Comparison of ENCODE assay signal across 26 mouse cellular contexts in the genomic region with DNA sequence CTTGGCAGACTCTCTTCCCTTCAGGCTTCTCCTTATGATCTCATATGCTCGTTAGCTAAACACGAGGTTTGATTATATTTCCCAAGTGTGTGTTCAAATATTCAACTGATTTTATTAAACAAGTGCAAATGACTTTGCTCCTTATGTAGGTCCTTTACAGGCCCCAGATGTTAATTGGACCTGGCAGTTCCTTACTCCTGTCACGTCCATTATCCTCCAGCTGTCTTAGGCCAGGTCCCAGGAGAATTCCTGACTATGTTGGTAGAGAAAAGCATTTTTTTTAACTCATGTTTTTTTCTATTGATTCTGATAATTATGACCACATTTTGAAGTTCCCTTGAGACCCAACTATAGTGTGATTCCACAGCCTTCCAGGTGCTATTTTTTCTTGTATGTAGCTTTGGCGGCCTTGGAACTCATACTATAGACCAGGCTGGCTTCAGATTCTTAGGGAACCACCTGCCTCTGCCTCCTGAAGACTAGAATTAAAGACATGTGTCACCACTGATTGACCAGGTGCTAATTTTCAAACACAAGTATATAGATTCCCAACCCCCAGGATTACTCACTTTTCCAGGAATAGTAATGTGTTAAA. TPM values are rescaled to one million over a fixed set of nuclear protein-coding genes. Genes with fewer than 3 reads are reported as not detected.
A peak's percentile ranks its signal among the peaks of the same experiment; 100 is the strongest.
DNase-seq lines count a peak whose midpoint lies in the region; ATAC-seq and TF ChIP-seq lines count a peak whose summit lies in the region.
"Had no signal": no experiment of that assay in that cellular context is flagged by ENCODE, and none has a peak within 500 bp of the region (broad histone marks: within the 10 kb centered on the region; RNA-seq: fewer than 3 reads in every experiment).

No protein-coding gene starts in this region.

- H3K27me3 ChIP-seq in hindbrain, embryonic 16.5 days (replicated peaks; ENCODE audit: control insufficient read depth, insufficient read depth, low read length), result no peaks in the 10 kb centered on the region
- no peaks in the 10 kb centered on the region for H3K27me3 ChIP-seq in midbrain, embryonic 15.5 days (replicated peaks)
- H3K27me3 ChIP-seq in stomach, postnatal 0 days (ENCODE audit: control insufficient read depth, insufficient read depth, low read length), result no peaks in the 10 kb centered on the region
- H3K27me3 ChIP-seq: embryonic facial prominence, embryonic 15.5 days; liver, embryonic 12.5 days had no signal

- WGBS in hindbrain, embryonic 16.5 days, result 47% methylated on average over 4 of the region's 4 CpGs
- 49% methylated on average over 4 of the region's 4 CpGs for WGBS in midbrain, embryonic 15.5 days
- 63% methylated on average over 4 of the region's 4 CpGs for WGBS in stomach, postnatal 0 days

- no peaks in the 10 kb centered on the region for H3K36me3 ChIP-seq in hindbrain, embryonic 16.5 days (ENCODE audit: control insufficient read depth, insufficient read depth, low read length)
- H3K36me3 ChIP-seq in midbrain, embryonic 15.5 days (replicated peaks), result no peaks in the 10 kb centered on the region
- H3K36me3 ChIP-seq in stomach, postnatal 0 days (ENCODE audit: control insufficient read depth, insufficient read depth, low read length), result no peaks in the 10 kb centered on the region
- H3K36me3 ChIP-seq: embryonic facial prominence, embryonic 15.5 days; liver, embryonic 12.5 days had no signal

- no peak overlapping the region for H3K9ac ChIP-seq in hindbrain, embryonic 16.5 days (ENCODE audit: low read depth, low read length)
- no peak overlapping the region for H3K9ac ChIP-seq in midbrain, embryonic 15.5 days
- no peak overlapping the region for H3K9ac ChIP-seq in stomach, postnatal 0 days (ENCODE audit: low read length)
- H3K9ac ChIP-seq: embryonic facial prominence, embryonic 15.5 days; liver, embryonic 12.5 days had no signal

- TF ChIP-seq CTCF in stomach, postnatal 0 days (IDR thresholded peaks at IDR 0.05; ENCODE audit: low read depth), result no peak

- no peaks in the 10 kb centered on the region for H3K4me1 ChIP-seq in hindbrain, embryonic 16.5 days (ENCODE audit: control insufficient read depth, insufficient read depth, low read depth, low read length)
- no peaks in the 10 kb centered on the region for H3K4me1 ChIP-seq in midbrain, embryonic 15.5 days
- no peaks in the 10 kb centered on the region for H3K4me1 ChIP-seq in stomach, postnatal 0 days (replicated peaks; ENCODE audit: control insufficient read depth, insufficient read depth)
- H3K4me1 ChIP-seq: embryonic facial prominence, embryonic 15.5 days; liver, embryonic 12.5 days had no signal

- H3K4me3 ChIP-seq in hindbrain, embryonic 16.5 days (ENCODE audit: low read length), result no peak overlapping the region
- no peak overlapping the region for H3K4me3 ChIP-seq in midbrain, embryonic 15.5 days
- H3K4me3 ChIP-seq in stomach, postnatal 0 days (ENCODE audit: low read depth, low read length), result no peak overlapping the region
- H3K4me3 ChIP-seq: embryonic facial prominence, embryonic 15.5 days; gastrocnemius, adult 2 months; layer of hippocampus, adult 2 months; liver, embryonic 12.5 days had no signal

- ATAC-seq in hindbrain, embryonic 16.5 days, result peak; percentile 34; the same call in 1 of the 2 replicates
- peak; percentile 63; the same call in 1 of the 2 replicates for ATAC-seq in midbrain, embryonic 15.5 days (replicated peaks)
- ATAC-seq in stomach, postnatal 0 days (ENCODE audit: low FRiP score, low TSS enrichment), result no peak
- ATAC-seq: CD4-positive, CD25-positive, alpha-beta regulatory T cell, adult 4 months; liver, embryonic 12.5 days had no signal

- H3K9me3 ChIP-seq in hindbrain, embryonic 16.5 days (ENCODE audit: control insufficient read depth, low read length), result peaks cover 3% of the 10 kb centered on the region; the same call in 1 of the 2 replicates
- H3K9me3 ChIP-seq in midbrain, embryonic 15.5 days, result no peaks in the 10 kb centered on the region
- no peaks in the 10 kb centered on the region for H3K9me3 ChIP-seq in stomach, postnatal 0 days (ENCODE audit: control insufficient read depth, low read length)
- H3K9me3 ChIP-seq: embryonic facial prominence, embryonic 15.5 days; liver, embryonic 12.5 days had no signal

- H3K4me2 ChIP-seq in hindbrain, embryonic 16.5 days (ENCODE audit: low read length), result no peak overlapping the region
- H3K4me2 ChIP-seq in midbrain, embryonic 15.5 days, result no peak overlapping the region
- H3K4me2 ChIP-seq in stomach, postnatal 0 days (replicated peaks; ENCODE audit: low read depth), result no peak overlapping the region
- H3K4me2 ChIP-seq: embryonic facial prominence, embryonic 15.5 days; heart, embryonic 11.5 days; liver, embryonic 12.5 days had no signal

- TF ChIP-seq EP300 in stomach, postnatal 0 days (optimal IDR thresholded peaks at IDR 0.05), result no peak

- peak; percentile 19 for DNase-seq in embryo, embryonic 11 days
- no peak for DNase-seq in embryo, embryonic 9.5 days (ENCODE audit: extremely low spot score)
- peak; percentile 5 for DNase-seq in NIH3T3 (ENCODE audit: low read depth)
- DNase-seq in Muller cell, postnatal 12 days (ENCODE audit: inconsistent ontology term), result no peak
- no peak for DNase-seq in spleen, postnatal 4 days (ENCODE audit: low spot score in 2 of 2)
- no peak for DNase-seq in stomach, postnatal 0 days (ENCODE audit: low spot score)
- DNase-seq: adrenal gland, postnatal 25 days; cerebellum, adult 11-12 months; cerebellum, postnatal 25 days; gastrocnemius, adult 2 months; heart, postnatal 10 days; kidney, adult 2 months; kidney, postnatal 14 days; layer of hippocampus, postnatal 36 days; lung, adult 2 months; lung, postnatal 36 days; right cerebral cortex, adult 18-20 months; thymus, postnatal 4 days had no signal

- no peak overlapping the region for H3K27ac ChIP-seq in hindbrain, embryonic 16.5 days (ENCODE audit: low read depth, low read length)
- no peak overlapping the region for H3K27ac ChIP-seq in midbrain, embryonic 15.5 days
- no peak overlapping the region for H3K27ac ChIP-seq in stomach, postnatal 0 days (replicated peaks)
- H3K27ac ChIP-seq: embryonic facial prominence, embryonic 15.5 days; gastrocnemius, adult 2 months; layer of hippocampus, adult 2 months; liver, embryonic 12.5 days had no signal

RNA-seq across cellular contexts. Expression of a gene that starts 57.8 kb away (rescaled TPM):
- polyA plus RNA-seq in hindbrain, embryonic 16.5 days (2015; fragmentation: Nextera tagmentation; extraction: Ambion mirVana), result 105 and 116 TPM in 2 replicates
- polyA plus RNA-seq in midbrain, embryonic 15.5 days (2015; fragmentation: Nextera tagmentation; extraction: Ambion mirVana), result 120 and 121 TPM in 2 replicates
- 1.7 and 2.4 TPM in 2 replicates for polyA plus RNA-seq in stomach, postnatal 0 days (2015; fragmentation: Nextera tagmentation; extraction: Ambion mirVana)
- polyA plus RNA-seq: small intestine, adult 2 months had no signal

Comparison
In these comparisons a context has a peak if more than half of its experiments do, and no peak if none do; other contexts are left out.
1. DNase-seq: peak in embryo, embryonic 11 days (single experiment) and NIH3T3 (single experiment); none in embryo, embryonic 9.5 days (single experiment), Muller cell, postnatal 12 days (single experiment), spleen, postnatal 4 days (0 of 2) and stomach, postnatal 0 days (single experiment).
2. RNA of a gene that starts 57.8 kb away (polyA plus RNA-seq): 120 to 121 TPM in midbrain, embryonic 15.5 days and 105 to 116 TPM in hindbrain, embryonic 16.5 days; 1.7 to 2.4 TPM in stomach, postnatal 0 days; every median in the first group is over 10 times any median in the second.